Comparison of ENCODE assay signal across 12 mouse cellular contexts in genomic region chr15:85909492-85909829, GRCm38 (mm10). TPM values are rescaled to one million over a fixed set of nuclear protein-coding genes. Genes with fewer than 3 reads are reported as not detected.
DNase-seq lines count a peak whose midpoint lies in the region; ATAC-seq and TF ChIP-seq lines count a peak whose summit lies in the region.
"Had no signal": no experiment of that assay in that cellular context is flagged by ENCODE, and none has a peak within 500 bp of the region (broad histone marks: within the 10 kb centered on the region; RNA-seq: fewer than 3 reads in every experiment).

No protein-coding gene starts in this region.

- peak overlapping the region; percentile 24; the same call in 1 of the 2 replicates for H3K27ac ChIP-seq in heart, embryonic 15.5 days
- H3K27ac ChIP-seq in limb, embryonic 13.5 days: no peak overlapping the region; the same call in 1 of the 2 replicates
- H3K27ac ChIP-seq in limb, embryonic 10.5 days: no peak overlapping the region
- H3K27ac ChIP-seq: midbrain, embryonic 10.5 days had no signal

- H3K4me1 ChIP-seq in heart, embryonic 15.5 days (replicated peaks): peaks cover 14% of the 10 kb centered on the region
- 0 out of 2 replicates have a peak, but pooled peaks cover 10% of the 10 kb centered on the region for H3K4me1 ChIP-seq in limb, embryonic 13.5 days
- no peaks in the 10 kb centered on the region for H3K4me1 ChIP-seq in limb, embryonic 10.5 days
- peaks cover 42% of the 10 kb centered on the region for H3K4me1 ChIP-seq in G1E (ENCODE audit: insufficient read depth, low read depth, low read length)
- H3K4me1 ChIP-seq: midbrain, embryonic 10.5 days had no signal

- no peaks in the 10 kb centered on the region for H3K27me3 ChIP-seq in heart, embryonic 15.5 days
- no peaks in the 10 kb centered on the region for H3K27me3 ChIP-seq in limb, embryonic 13.5 days
- no peaks in the 10 kb centered on the region for H3K27me3 ChIP-seq in limb, embryonic 10.5 days (ENCODE audit: low read depth, poor library complexity, severe bottlenecking)
- H3K27me3 ChIP-seq in G1E (ENCODE audit: insufficient read depth, low read length): peaks cover 30% of the 10 kb centered on the region; the same call in 1 of the 2 replicates

- no peak for TF ChIP-seq CTCF in G1E (IDR thresholded peaks at IDR 0.05; ENCODE audit: low read depth, low read length)

- DNase-seq in heart, adult 11 months: no peak
- DNase-seq in limb, embryonic 10.5 days (ENCODE audit: low spot score): no peak
- peak; percentile 23 for DNase-seq in G1E (ENCODE audit: low spot score)
- no peak for DNase-seq in embryo, embryonic 10 days (ENCODE audit: low spot score)
- DNase-seq: B cell, adult 2 months; cerebellum, adult 8-10 months; right cerebral cortex, postnatal 25 days had no signal

- WGBS in heart, embryonic 15.5 days: 56% methylated on average over 3 of the region's 3 CpGs
- WGBS in limb, embryonic 13.5 days: 87% methylated on average over 3 of the region's 3 CpGs
- 82% methylated on average over 3 of the region's 3 CpGs for WGBS in limb, embryonic 10.5 days

- no peak for ATAC-seq in heart, embryonic 15.5 days (replicated peaks; ENCODE audit: insufficient number of reproducible peaks, insufficient read depth, low FRiP score, low read depth)
- no peak for ATAC-seq in limb, embryonic 13.5 days (ENCODE audit: low FRiP score, low read depth)
- no peak for ATAC-seq in G1E (ENCODE audit: extremely low read depth, insufficient number of reproducible peaks, low FRiP score, poor library complexity, severe bottlenecking)
- ATAC-seq in megakaryocyte, adult 5-6 weeks (ENCODE audit: poor library complexity, severe bottlenecking): 0 out of 2 replicates have a peak, but pooled peaks have one; percentile 17
- ATAC-seq in activated CD4-positive, CD25-positive, alpha-beta regulatory T cell, adult 4 months: no peak

- H3K9me3 ChIP-seq in heart, embryonic 15.5 days (replicated peaks): no peaks in the 10 kb centered on the region
- H3K9me3 ChIP-seq in limb, embryonic 13.5 days: no peaks in the 10 kb centered on the region
- no peaks in the 10 kb centered on the region for H3K9me3 ChIP-seq in limb, embryonic 10.5 days (replicated peaks)
- H3K9me3 ChIP-seq in G1E (replicated peaks): no peaks in the 10 kb centered on the region
- H3K9me3 ChIP-seq: midbrain, embryonic 10.5 days had no signal

- H3K4me3 ChIP-seq in heart, embryonic 15.5 days: no peak overlapping the region
- H3K4me3 ChIP-seq in limb, embryonic 13.5 days: no peak overlapping the region
- no peak overlapping the region for H3K4me3 ChIP-seq in limb, embryonic 10.5 days
- H3K4me3 ChIP-seq in G1E (ENCODE audit: low read depth, low read length): peak overlapping the region; percentile 34; the same call in 1 of the 2 replicates
- H3K4me3 ChIP-seq: midbrain, embryonic 10.5 days had no signal

- no peak overlapping the region for H3K9ac ChIP-seq in heart, embryonic 15.5 days
- H3K9ac ChIP-seq in limb, embryonic 13.5 days: peak overlapping the region; percentile 8; the same call in 1 of the 2 replicates

- no peaks in the 10 kb centered on the region for H3K36me3 ChIP-seq in heart, embryonic 15.5 days
- H3K36me3 ChIP-seq in limb, embryonic 13.5 days: no peaks in the 10 kb centered on the region
- H3K36me3 ChIP-seq in limb, embryonic 10.5 days: no peaks in the 10 kb centered on the region
- H3K36me3 ChIP-seq in G1E (replicated peaks): peaks cover 13% of the 10 kb centered on the region

- no peak overlapping the region for H3K4me2 ChIP-seq in heart, embryonic 15.5 days
- no peak overlapping the region; the same call in 1 of the 2 replicates for H3K4me2 ChIP-seq in limb, embryonic 13.5 days (replicated peaks)

RNA-seq across cellular contexts. Expression of gene Trmu, which starts 30.3 kb away (rescaled TPM):
- 29.5 and 38.9 TPM in 2 replicates for polyA plus RNA-seq in heart, embryonic 15.5 days (2015; fragmentation: Nextera tagmentation; extraction: Ambion mirVana)
- polyA plus RNA-seq in limb, embryonic 13.5 days (2015; fragmentation: Nextera tagmentation; extraction: Ambion mirVana): 44.3 and 49.5 TPM in 2 replicates
- 40.8 and 42.7 TPM in 2 replicates for polyA plus RNA-seq in limb, embryonic 10.5 days (2016; fragmentation: Nextera tagmentation; extraction: Ambion mirVana)
- total RNA-seq in G1E (2014; fragmentation: Nextera tagmentation) (10.6 and 21.2 TPM in 2 replicates), G1E (2017) (28.6 and 30.5 TPM in 2 replicates)
- 41.1 TPM in 2 replicates for polyA plus RNA-seq in G1E (2012)
- total RNA-seq in megakaryocyte, adult 5-6 weeks (2015): 9.0 and 9.3 TPM in 2 replicates
- total RNA-seq in megakaryocyte, adult 5-6 weeks (2017): 8.8 and 20.9 TPM in 2 replicates
- 10 to 100 TPM; 25.4 to 26.8 TPM for polyA plus RNA-seq in activated CD4-positive, CD25-positive, alpha-beta regulatory T cell, adult 4 months (2017; shearing (Covaris generic))

RNA-seq across cellular contexts. Expression of gene Gtse1, which starts 49.9 kb away (rescaled TPM):
- polyA plus RNA-seq in heart, embryonic 15.5 days (2015; fragmentation: Nextera tagmentation; extraction: Ambion mirVana): 21.5 and 26.3 TPM in 2 replicates
- 24.7 and 26.8 TPM in 2 replicates for polyA plus RNA-seq in limb, embryonic 13.5 days (2015; fragmentation: Nextera tagmentation; extraction: Ambion mirVana)
- 55.4 and 56.1 TPM in 2 replicates for polyA plus RNA-seq in limb, embryonic 10.5 days (2016; fragmentation: Nextera tagmentation; extraction: Ambion mirVana)
- total RNA-seq in G1E (2014; fragmentation: Nextera tagmentation): 50.6 and 54.3 TPM in 2 replicates
- 26.3 TPM in 2 replicates for total RNA-seq in G1E (2017)
- 92.1 and 99.4 TPM in 2 replicates for polyA plus RNA-seq in G1E (2012)
- 12.2 and 16.1 TPM in 2 replicates for total RNA-seq in megakaryocyte, adult 5-6 weeks (2015)
- 20.0 and 20.7 TPM in 2 replicates for total RNA-seq in megakaryocyte, adult 5-6 weeks (2017)
- polyA plus RNA-seq in activated CD4-positive, CD25-positive, alpha-beta regulatory T cell, adult 4 months (2017; shearing (Covaris generic)): 1 to 10 TPM; 5.1 to 8.2 TPM
